Mouse (Mus musculus) Patski (cell line): ENCODE results near the gene Thoc5. TPM values are rescaled to one million over a fixed set of nuclear protein-coding genes. Genes with fewer than 3 reads are reported as not detected.

Source experiments
- ATAC-seq: fragments of 100-300 bp; one replicate; pipeline ENCODE4 v1.8.0; 2021
- CTCF ChIA-PET: fragments of 350-600 bp; sonication (Branson Sonifier 250); formaldehyde crosslinking; loops from one replicate; lab custom pipeline; 2022; ENCODE audit warnings: inconsistent platforms; lab: Charles Lee
- POLR2A ChIA-PET: fragments of 350-600 bp; sonication (Branson Sonifier 250); formaldehyde crosslinking; loops from one replicate; lab custom pipeline; 2022; ENCODE audit warnings: antibody characterized with exemption, inconsistent platforms; lab: Charles Lee
- DNase-seq: peaks from one replicate; pipeline ENCODE4 v3.0.0-alpha.2; 2011; ENCODE audit warnings: low read depth, low spot score
- H3K27me3 ChIP-seq: fragments of 371-371 bp; one replicate; pipeline ENCODE4 v1.5.1; 2021
- CTCF ChIP-seq: fragments of 100-300 bp; IDR thresholded peaks from one replicate; pipeline ENCODE4 v1.5.1; 2021
- in situ Hi-C: fragments of 300-500 bp; cut with MboI; formaldehyde crosslinking; loops from 3 replicates; pipeline ENCODE4 v1.11.1; 2018; ENCODE audit warnings: low pct_unique_long_range_greater_than_20kb, mixed read lengths
- polyA plus RNA-seq: library from polyadenylated mRNA; unstranded; gene quantifications from one replicate; pipeline ENCODE4 v1.2.3, GENCODE M21; 2021

Thoc5 gene
- polyA plus RNA-seq, 1 experiment from 2014 or later, result 44.2 TPM

DNA sequence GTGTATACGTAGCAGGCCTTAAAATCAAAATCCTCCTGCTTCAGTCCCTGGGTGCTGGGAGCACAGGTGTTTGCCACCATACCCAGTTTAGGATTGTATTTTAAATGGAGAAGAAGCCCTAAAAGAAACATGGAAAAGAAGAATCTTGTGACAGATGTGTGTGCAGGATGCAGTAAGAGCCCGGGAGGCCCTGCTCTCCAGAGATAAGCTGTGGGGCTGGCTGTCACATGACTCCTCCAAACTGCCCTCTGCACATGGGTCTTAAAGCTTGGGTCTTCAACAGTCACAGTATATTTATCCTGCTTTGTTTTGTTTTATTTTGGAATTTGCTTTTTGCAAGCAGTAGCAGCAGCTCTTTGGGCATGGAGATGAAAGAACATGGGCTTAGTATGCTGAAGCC is 72.4 kb downstream of the Thoc5 start:
- ChIA-PET POLR2A (no interaction called here), CTCF (no interaction called here)
- ATAC-seq, result no peak
- DNase-seq, result no peak
- H3K27me3 ChIP-seq, result peaks cover 19% of the 10 kb centered on the region
- in situ Hi-C loops, result loop anchor here (25.0 kb wide), 1 partner anchor 930 kb away; the partner anchor contains the start of gene Sec14l4
- TF ChIP-seq CTCF, result no peak

DNA sequence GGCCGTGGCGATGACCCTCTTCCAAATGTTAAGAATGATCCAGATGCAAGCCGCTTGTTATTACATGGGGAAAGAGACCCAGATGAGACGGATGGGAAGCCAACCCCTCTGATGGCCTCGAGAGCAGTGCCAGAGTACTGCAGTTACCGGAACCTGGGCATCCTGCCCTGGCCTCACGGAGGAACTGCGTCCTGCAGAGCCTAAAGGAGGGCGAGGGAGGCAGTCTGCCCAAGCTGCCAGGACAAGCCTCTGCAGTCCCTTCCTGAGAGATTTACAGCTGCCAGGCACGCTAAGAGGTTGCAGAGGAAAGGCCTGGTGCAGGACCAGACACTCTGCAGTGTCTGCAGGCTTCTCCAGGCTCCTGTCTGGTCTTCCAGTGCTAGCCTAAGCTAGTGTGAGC is 73.3 kb downstream of the Thoc5 start:
- DNase-seq, result no peak
- ChIA-PET POLR2A (no interaction called here), CTCF (no interaction called here)
- no peak for TF ChIP-seq CTCF
- no peak for ATAC-seq
- in situ Hi-C loops, result loop anchor here (25.0 kb wide), 1 partner anchor 931 kb away; the partner anchor contains the start of gene Sec14l4
- H3K27me3 ChIP-seq, result peaks cover 12% of the 10 kb centered on the region

DNA sequence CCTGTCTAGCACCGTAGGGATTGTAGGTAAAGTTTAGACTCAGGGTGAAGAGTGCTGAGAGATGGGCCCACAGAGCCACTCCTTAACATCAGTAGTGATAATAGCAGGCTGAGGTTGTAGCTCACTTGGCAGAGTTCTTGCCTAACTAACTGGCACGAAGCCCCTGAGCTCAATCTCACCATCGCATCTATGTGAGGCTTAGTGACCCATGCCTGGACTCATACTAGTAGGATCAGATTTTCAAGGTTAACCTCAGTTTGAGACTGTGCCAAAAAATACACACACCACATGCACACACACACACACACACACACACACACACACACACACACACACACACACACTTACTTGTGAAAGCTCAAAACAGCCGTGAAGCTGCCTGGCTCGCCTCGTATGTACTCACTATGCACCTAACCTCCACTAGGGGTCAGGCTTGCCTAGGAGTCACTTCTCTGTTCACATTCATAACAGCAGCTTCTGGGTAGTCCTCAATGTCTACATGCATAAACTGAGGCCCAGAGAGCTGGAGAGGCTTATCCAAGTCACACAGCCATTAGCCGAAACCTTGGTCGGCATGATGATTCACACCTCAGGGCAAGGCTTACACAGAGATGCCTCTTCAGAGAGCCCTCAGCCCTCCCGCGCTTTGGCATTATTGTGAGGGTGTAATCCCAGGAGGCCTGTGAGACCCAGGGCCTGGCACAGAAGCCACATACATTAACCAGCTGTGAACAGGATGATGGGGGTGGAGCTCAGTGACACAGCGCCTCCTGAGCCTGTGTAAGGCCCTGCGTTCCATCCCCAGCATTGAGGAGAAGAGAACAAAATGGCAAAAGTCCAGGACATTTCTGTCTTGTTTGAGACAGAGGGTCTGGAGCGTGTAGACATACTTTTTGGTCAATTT is 78.1 kb downstream of the Thoc5 start:
- H3K27me3 ChIP-seq, result peaks cover 9% of the 10 kb centered on the region
- TF ChIP-seq CTCF, result peak; percentile 73
- DNase-seq (no peak), ATAC-seq (peak; percentile 53)
- ChIA-PET CTCF (interaction anchor here (0.8 to 2.8 kb wide), 16 partner anchors 9 to 90 kb away, joined by 3 to 20 read pairs (median 4); partner anchors contain the start of gene Ap1b1), POLR2A (no interaction called here)
- in situ Hi-C loops, result loop anchor here (25.0 kb wide), 1 partner anchor 936 kb away; the partner anchor contains the start of gene Sec14l4

DNA sequence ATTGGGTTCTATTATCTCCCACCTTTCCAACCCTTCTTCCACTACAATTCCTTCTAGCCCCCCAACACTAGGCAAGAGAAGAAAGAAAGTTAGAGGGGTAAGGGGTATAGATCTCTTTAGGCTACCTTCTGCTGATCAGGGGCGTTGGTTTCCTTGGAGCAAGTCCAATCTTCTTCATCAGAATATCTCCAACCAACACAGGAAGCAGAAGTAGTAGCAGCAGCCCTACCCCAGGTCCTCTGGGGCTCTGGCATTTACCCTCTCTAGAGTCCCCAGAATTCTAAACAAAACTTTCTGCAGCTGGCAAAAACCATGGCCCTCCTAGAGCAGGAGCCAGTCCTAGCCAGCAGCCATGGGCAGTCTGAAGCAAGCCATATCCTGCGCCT is 78.7 kb downstream of the Thoc5 start:
- CTCF ChIA-PET, result interaction anchor here (0.9 to 2.8 kb wide), 14 partner anchors 9 to 91 kb away, joined by 3 to 20 read pairs (median 5); partner anchors contain the start of gene Ap1b1
- POLR2A ChIA-PET, result no interaction called here
- in situ Hi-C loops, result loop anchor here (25.0 kb wide), 1 partner anchor 937 kb away; the partner anchor contains the start of gene Sec14l4
- no peak for TF ChIP-seq CTCF
- H3K27me3 ChIP-seq, result peaks cover 9% of the 10 kb centered on the region
- no peak for ATAC-seq
- DNase-seq, result no peak

DNA sequence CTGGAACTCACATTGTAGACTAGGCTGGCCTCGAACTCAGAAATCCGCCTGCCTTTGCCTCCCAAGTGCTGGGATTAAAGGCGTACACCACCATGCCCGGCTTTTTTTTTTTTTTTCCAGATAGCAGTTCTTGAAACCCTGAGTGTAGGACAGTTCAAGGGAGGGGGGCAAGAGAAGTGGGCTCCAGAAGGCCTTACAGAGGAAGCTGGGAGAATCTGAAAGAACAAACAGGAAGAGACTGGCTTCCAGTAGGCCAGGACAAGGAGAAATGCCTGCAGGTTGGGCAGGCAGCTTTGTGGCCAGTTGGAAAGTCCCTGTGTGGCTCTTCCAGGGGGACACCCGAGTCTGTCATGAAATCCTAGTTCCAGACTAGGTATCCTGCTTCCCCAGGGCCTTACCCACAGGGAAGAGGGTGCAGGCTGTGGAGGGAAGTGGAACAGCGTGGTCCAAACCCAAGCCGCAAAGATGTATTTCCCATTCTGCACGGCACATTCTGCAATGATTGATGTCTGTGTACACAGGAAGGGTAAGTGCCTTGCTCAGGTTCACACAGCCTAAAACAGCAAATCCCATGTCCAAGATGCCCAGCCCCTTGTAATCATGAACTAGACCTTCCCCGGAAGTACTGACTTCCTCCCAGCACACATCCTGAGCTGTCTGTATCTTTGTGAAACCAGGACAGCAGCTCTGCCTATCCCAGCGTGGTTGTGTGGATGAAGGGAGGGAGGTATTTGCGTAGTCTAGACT is 79.4 kb downstream of the Thoc5 start:
- no peak for ATAC-seq
- in situ Hi-C loops, result loop anchor here (5.0 to 25.0 kb wide), 2 partner anchors 57 to 937 kb away; partner anchors contain the start of gene Sec14l4
- POLR2A ChIA-PET, result interaction anchor here (0.6 kb wide), 1 partner anchor 43 kb away, joined by 4 read pairs; no protein-coding TSS in a partner anchor
- CTCF ChIA-PET, result interaction anchor here (1.5 to 2.8 kb wide), 7 partner anchors 9 to 73 kb away, joined by 4 to 20 read pairs (median 5); no protein-coding TSS in a partner anchor
- peaks cover 9% of the 10 kb centered on the region for H3K27me3 ChIP-seq
- no peak for TF ChIP-seq CTCF
- no peak for DNase-seq

DNA sequence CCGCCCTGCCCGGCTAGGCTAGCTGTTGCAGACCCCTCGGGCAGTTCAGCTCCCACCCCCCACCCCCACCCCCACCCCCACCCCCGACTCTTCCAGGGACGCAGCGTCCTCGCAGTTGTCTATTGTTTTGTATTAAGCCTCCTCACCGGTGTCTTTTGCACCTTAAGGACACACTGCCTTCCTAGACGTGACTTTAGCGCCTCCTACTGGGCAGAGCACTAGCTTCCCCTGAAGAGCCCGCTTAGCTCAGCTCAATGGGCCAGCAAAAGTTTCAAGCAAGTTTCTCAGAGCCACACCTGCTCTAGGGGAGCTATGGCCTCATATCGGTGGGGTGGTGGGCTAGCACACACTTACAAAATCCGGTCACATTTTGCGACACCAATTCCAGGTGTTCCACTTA is 80.5 kb downstream of the Thoc5 start:
- ChIA-PET CTCF (interaction anchor here (0.8 to 2.5 kb wide), 12 partner anchors 9 to 76 kb away, joined by 3 to 12 read pairs (median 4); no protein-coding TSS in a partner anchor), POLR2A (no interaction called here)
- DNase-seq, result no peak
- no peak for ATAC-seq
- H3K27me3 ChIP-seq, result peaks cover 9% of the 10 kb centered on the region
- TF ChIP-seq CTCF, result peak; percentile 81
- in situ Hi-C loops, result loop anchor here (5.0 kb wide), 1 partner anchor 58 kb away; no protein-coding TSS in a partner anchor

Other genes with a start within 250 kb of the Thoc5 start
- gene Uqcr10, start 191.0 kb upstream of the Thoc5 start, polyA plus RNA-seq, result 842 TPM
- 38.7 TPM for gene Zmat5, start 190.6 kb upstream of the Thoc5 start, polyA plus RNA-seq
- gene Cabp7, start 148.5 kb upstream of the Thoc5 start, polyA plus RNA-seq, result 0.03 TPM
- gene Nf2, start 45.8 kb upstream of the Thoc5 start, polyA plus RNA-seq, result 93.1 TPM
- 94.7 TPM for gene Nipsnap1, start 21.4 kb upstream of the Thoc5 start, polyA plus RNA-seq
- 0.05 TPM for gene Nefh, start 52.7 kb downstream of the Thoc5 start, polyA plus RNA-seq
- 69.7 TPM for gene Ap1b1, start 91.5 kb downstream of the Thoc5 start, polyA plus RNA-seq
- gene Rasl10a, start 162.8 kb downstream of the Thoc5 start, polyA plus RNA-seq, result 2.4 TPM
- 56.3 TPM for gene Gas2l1, start 170.0 kb downstream of the Thoc5 start, polyA plus RNA-seq
- gene Rhbdd3, start 203.6 kb downstream of the Thoc5 start, polyA plus RNA-seq, result 35.4 TPM
- gene Ewsr1, start 203.9 kb downstream of the Thoc5 start, polyA plus RNA-seq, result 420 TPM